Mouse (Mus musculus) gastrocnemius, postnatal 14 days (tissue): ENCODE results near the gene Memo1. TPM values are rescaled to one million over a fixed set of nuclear protein-coding genes. Genes with fewer than 3 reads are reported as not detected.
"Not testable (repeated sequence)": the region's sequence is repeated elsewhere in the genome, so short reads cannot be mapped to it uniquely, and the experiment has no call there.

ENCODE experiments used
- DNase-seq: peaks from one replicate; pipeline ENCODE4 v3.0.0; 2021; ENCODE audit warnings: mixed read lengths
- intact Hi-C: fragments of 180-260 bp; cut with DNase I; formaldehyde crosslinking; loops from one replicate; pipeline ENCODE4 v1.15.1; 2025; ENCODE audit warnings: low total_unique reads
- total RNA-seq, 2 experiments: library from RNA; stranded (reverse); gene quantifications; 2 replicates each; pipeline ENCODE4 v1.2.3; 2021

Gene Memo1
- total RNA-seq, 2 experiments from 2014 or later: 52.2 to 60.6 TPM

GRCm38 (mm10) chr17:74296991-74297390 is 1.7 kb upstream of the Memo1 start:
- DNase-seq: not testable (repeated sequence)
- intact Hi-C loops: loop anchor here (10.0 kb wide), 1 partner anchor 272 kb away; no protein-coding TSS in a partner anchor

- intact Hi-C loops: loop anchor here (10.0 kb wide), 1 partner anchor 271 kb away; no protein-coding TSS in a partner anchor
- peak; percentile 23 for DNase-seq
Observed at GRCm38 (mm10) chr17:74296076-74296823, 929 bp upstream of the Memo1 start.

GRCm38 (mm10) chr17:74294426-74295025 is 795 bp downstream of the Memo1 start:
- intact Hi-C loops: loop anchor here (10.0 kb wide), 1 partner anchor 270 kb away; no protein-coding TSS in a partner anchor
- peak; percentile 89 for DNase-seq

- intact Hi-C loops: loop anchor here (10.0 kb wide), 1 partner anchor 269 kb away; no protein-coding TSS in a partner anchor
- DNase-seq: peak; percentile 22
Observed at GRCm38 (mm10) chr17:74293687-74294425, 1.5 kb downstream of the Memo1 start.

GRCm38 (mm10) chr17:74291640-74292361 is 3.5 kb downstream of the Memo1 start:
- DNase-seq: no peak

GRCm38 (mm10) chr17:74290869-74291268 is 4.5 kb downstream of the Memo1 start:
- intact Hi-C loops: loop anchor here (10.0 kb wide), 1 partner anchor 266 kb away; no protein-coding TSS in a partner anchor
- no peak for DNase-seq

More at GRCm38 (mm10) chr17:74291640-74292361, 3.5 kb downstream of the Memo1 start:
- intact Hi-C loops: loop anchor here (10.0 kb wide), 1 partner anchor 267 kb away; no protein-coding TSS in a partner anchor

- intact Hi-C loops: loop anchor here (10.0 kb wide), 1 partner anchor 265 kb away; no protein-coding TSS in a partner anchor
- DNase-seq: no peak
Observed at GRCm38 (mm10) chr17:74290198-74290597, 5.1 kb downstream of the Memo1 start.

GRCm38 (mm10) chr17:74288626-74289025 is 6.7 kb downstream of the Memo1 start:
- intact Hi-C loops: no loop called here
- DNase-seq: no peak

GRCm38 (mm10) chr17:74286140-74286730 is 9.1 kb downstream of the Memo1 start:
- no peak for DNase-seq
- intact Hi-C loops: no loop called here

GRCm38 (mm10) chr17:74285730-74286129 is 9.6 kb downstream of the Memo1 start:
- no peak for DNase-seq
- intact Hi-C loops: no loop called here

- no peak for DNase-seq
- intact Hi-C loops: no loop called here
Observed at GRCm38 (mm10) chr17:74284397-74285115, 10.8 kb downstream of the Memo1 start.

GRCm38 (mm10) chr17:74282024-74282423 is 13.3 kb downstream of the Memo1 start:
- intact Hi-C loops: no loop called here
- DNase-seq: no peak

- no peak for DNase-seq
- intact Hi-C loops: no loop called here
Observed at GRCm38 (mm10) chr17:74278966-74279869, 16.1 kb downstream of the Memo1 start.

- DNase-seq: no peak
Observed at GRCm38 (mm10) chr17:74274471-74274870, 20.9 kb downstream of the Memo1 start.

GRCm38 (mm10) chr17:74272683-74273205 is 22.6 kb downstream of the Memo1 start:
- peak; percentile 12 for DNase-seq
- intact Hi-C loops: no loop called here

More at GRCm38 (mm10) chr17:74274471-74274870, 20.9 kb downstream of the Memo1 start:
- intact Hi-C loops: no loop called here

- no peak for DNase-seq
- intact Hi-C loops: no loop called here
Observed at GRCm38 (mm10) chr17:74271541-74272268, 23.6 kb downstream of the Memo1 start.
